Mouse (Mus musculus) Patski (cell line): ENCODE results near the gene Otud3. TPM values are rescaled to one million over a fixed set of nuclear protein-coding genes. Genes with fewer than 3 reads are reported as not detected.

Source experiments
- ATAC-seq: fragments of 100-300 bp; one replicate; pipeline ENCODE4 v1.8.0; 2021
- CTCF ChIA-PET: fragments of 350-600 bp; sonication (Branson Sonifier 250); formaldehyde crosslinking; loops from one replicate; lab custom pipeline; 2022; ENCODE audit warnings: inconsistent platforms; lab: Charles Lee
- POLR2A ChIA-PET: fragments of 350-600 bp; sonication (Branson Sonifier 250); formaldehyde crosslinking; loops from one replicate; lab custom pipeline; 2022; ENCODE audit warnings: antibody characterized with exemption, inconsistent platforms; lab: Charles Lee
- DNase-seq: peaks from one replicate; pipeline ENCODE4 v3.0.0-alpha.2; 2011; ENCODE audit warnings: low read depth, low spot score
- H3K27me3 ChIP-seq: fragments of 371-371 bp; one replicate; pipeline ENCODE4 v1.5.1; 2021
- CTCF ChIP-seq: fragments of 100-300 bp; IDR thresholded peaks from one replicate; pipeline ENCODE4 v1.5.1; 2021
- in situ Hi-C: fragments of 300-500 bp; cut with MboI; formaldehyde crosslinking; loops from 3 replicates; pipeline ENCODE4 v1.11.1; 2018; ENCODE audit warnings: low pct_unique_long_range_greater_than_20kb, mixed read lengths
- polyA plus RNA-seq: library from polyadenylated mRNA; unstranded; gene quantifications from one replicate; pipeline ENCODE4 v1.2.3, GENCODE M21; 2021

The Otud3 gene
- polyA plus RNA-seq = 10.5 TPM

DNA sequence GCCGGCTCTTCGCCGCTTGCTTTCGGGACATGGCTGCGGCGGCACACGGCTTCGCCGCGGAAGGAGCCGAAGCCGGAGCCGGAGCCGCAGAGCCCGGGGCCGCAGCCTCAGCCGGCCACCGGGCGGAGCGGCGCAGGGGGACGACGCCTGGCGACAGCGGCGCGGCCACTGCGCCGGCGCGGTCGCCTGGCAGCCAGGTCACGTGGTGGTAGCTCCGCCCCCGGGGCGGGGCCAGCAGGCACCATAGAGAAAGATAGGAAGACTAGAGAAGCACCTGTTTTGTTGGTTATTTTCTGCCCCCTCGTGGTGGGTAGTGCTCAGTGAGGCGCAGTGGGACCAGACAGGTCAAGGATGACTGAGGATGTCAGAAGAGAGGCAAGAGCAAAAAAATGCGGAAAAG is at the start of gene Otud3:
Gene Otud3 (minus strand): TSS at position 149 of the 400 bp plus-strand sequence.
- POLR2A ChIA-PET = no interaction called here
- in situ Hi-C loops = no loop called here
- peak; percentile 76 for DNase-seq
- TF ChIP-seq CTCF = peak; percentile 77
- no peaks in the 10 kb centered on the region for H3K27me3 ChIP-seq
- ATAC-seq = peak; percentile 62
- CTCF ChIA-PET = no interaction called here

DNA sequence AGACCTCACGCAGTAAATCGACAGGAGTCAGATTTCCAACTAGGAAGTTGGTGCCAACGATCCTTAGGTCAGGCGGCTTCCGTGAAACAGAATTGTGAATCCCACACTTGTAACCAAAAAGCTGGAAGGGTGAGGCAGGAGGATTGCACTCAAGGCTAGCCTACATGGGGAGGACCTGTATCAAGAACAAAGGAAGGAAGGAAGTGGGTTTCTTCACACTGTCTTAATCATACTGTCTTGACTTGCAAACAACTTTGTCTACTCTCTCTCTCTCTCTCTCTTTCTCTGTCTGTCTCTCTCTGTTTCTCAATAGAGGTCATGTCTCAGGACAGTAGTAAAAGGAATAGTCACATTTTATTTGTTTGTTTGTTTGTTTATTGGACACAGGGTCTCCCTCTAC is 49.0 kb upstream of the Otud3 start:
- no peak for TF ChIP-seq CTCF
- in situ Hi-C loops = no loop called here
- ATAC-seq = no peak

DNA sequence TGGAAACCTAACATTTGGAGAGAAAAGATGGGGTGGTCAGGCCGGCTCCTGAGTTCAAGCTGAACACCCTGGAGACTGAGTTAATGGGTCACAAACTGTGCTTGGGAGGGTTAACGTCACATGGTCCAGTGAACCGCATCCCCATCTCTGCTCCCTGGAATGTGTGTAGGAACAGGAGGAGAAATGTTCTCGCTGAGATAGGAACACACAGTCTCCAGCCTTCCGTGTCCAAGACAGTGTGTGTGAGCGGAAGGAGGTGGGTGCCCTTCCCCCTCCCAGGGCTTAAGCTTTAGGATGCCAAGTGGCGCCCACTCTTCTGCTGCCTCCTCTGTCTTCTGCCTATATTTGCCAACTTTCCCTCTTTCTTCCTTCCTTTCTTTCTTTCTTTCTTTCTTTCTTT is 46.2 kb upstream of the Otud3 start:
- H3K27me3 ChIP-seq = no peaks in the 10 kb centered on the region
- in situ Hi-C loops = no loop called here
- TF ChIP-seq CTCF = no peak
- DNase-seq = peak; percentile 1
- CTCF ChIA-PET = no interaction called here
- POLR2A ChIA-PET = no interaction called here
- ATAC-seq = no peak

More for the DNA sequence above, 49.0 kb upstream of the Otud3 start:
- H3K27me3 ChIP-seq = peaks cover 4% of the 10 kb centered on the region
- POLR2A ChIA-PET = no interaction called here
- DNase-seq = no peak
- CTCF ChIA-PET = no interaction called here

DNA sequence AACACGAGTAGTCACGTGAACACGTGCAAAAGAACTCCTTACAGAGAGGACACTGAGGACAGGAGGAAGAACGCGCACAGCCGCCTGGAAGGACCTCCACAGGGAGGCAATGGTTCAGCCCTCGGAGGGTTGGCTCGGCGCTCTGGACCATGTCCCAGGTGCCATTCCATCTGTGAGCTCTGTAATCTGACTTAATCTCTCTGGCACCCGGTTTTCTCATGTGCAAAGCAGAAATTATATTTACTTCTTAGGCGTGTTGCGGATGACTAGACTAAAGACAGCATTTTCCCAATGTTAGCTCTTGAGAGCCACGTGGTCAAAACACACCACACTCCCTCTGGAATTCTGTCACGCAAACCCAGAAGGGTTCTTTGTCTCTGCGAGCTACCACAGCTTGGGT is 45.4 kb upstream of the Otud3 start:
- POLR2A ChIA-PET = no interaction called here
- TF ChIP-seq CTCF = no peak
- DNase-seq (no peak), ATAC-seq (no peak)
- H3K27me3 ChIP-seq = no peaks in the 10 kb centered on the region
- in situ Hi-C loops = no loop called here
- CTCF ChIA-PET = no interaction called here

DNA sequence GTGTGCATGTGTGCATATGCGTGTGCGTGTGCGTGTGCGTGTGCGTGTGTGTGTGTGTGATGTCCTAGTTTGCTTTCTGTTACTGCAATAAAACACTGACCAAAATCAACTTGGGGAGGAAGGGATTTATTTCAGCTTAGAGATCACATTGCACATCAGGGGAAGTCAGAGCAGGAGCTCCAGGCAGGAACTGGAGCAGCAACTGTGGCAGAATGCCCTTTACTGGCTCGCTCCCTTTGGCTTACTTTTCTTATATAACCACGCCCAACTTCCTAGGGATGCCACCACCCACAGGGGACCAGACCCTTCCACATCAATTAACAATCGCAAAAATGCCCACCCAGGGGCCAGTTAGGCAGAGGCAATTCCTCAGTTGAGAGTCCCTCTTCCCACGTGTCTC is 44.9 kb upstream of the Otud3 start:
- ChIA-PET CTCF (no interaction called here), POLR2A (no interaction called here)
- no peak for ATAC-seq
- no peaks in the 10 kb centered on the region for H3K27me3 ChIP-seq
- no peak for TF ChIP-seq CTCF
- in situ Hi-C loops = no loop called here
- no peak for DNase-seq

DNA sequence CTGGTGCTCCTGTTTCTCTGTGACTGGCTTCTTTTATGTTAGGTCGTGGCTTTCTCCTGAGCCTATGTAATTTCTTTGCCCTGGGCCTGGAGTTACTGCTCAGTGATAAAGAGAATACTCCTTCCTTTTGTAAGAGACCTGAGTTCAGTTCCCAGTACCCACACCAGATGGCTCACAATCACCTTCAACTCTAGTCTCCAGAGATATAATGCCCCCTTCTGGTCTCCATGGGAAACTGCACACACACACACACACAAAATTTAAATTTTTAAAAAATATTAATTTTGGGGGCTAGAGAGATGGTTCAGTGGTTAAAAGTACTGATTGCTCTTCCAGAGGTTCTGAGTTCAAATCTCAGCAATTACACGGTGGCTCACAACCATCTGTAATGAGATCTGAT is 34.5 kb upstream of the Otud3 start:
- CTCF ChIA-PET = no interaction called here
- no peak for DNase-seq
- in situ Hi-C loops = no loop called here
- POLR2A ChIA-PET = no interaction called here
- ATAC-seq = no peak
- no peak for TF ChIP-seq CTCF
- H3K27me3 ChIP-seq = no peaks in the 10 kb centered on the region

DNA sequence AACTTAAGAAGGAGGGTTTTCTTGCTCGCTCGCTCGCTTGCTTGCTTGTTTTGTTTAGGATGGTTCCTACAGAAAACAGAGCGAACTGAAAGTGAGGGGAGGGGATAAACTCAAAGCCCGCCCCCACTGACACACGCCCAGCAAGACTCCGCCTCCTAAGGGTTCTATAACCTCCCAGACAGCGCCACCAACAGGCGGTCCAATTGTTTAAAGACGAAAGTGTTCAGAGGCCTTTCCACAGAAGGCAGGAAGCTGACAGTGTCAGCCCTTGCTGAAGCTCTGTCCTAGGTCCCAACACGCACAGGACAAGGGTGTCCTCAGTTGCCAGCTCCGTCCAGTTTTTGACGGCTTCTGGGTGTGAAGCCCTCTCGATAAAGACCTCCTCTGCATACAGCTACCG is 30.0 kb upstream of the Otud3 start:
- ATAC-seq = no peak

DNA sequence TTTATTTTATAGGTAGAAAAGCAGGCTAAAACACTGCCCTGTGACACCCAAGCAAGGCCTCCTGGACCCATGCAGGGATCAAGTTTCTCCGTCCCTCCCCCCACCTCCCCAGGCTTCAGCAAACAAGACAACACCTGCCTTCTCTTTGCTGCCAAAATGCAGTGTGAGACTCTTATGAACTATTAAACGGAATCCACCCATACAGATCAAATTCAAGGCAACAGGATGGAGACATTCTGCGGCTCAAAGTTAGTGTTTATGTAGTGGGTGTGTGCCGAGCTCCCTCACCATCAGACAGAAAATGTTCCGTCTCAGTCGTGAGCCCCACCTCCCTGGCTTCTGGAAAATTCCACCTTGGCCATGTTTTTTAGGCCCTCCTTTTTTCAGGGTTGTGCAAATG is 28.2 kb upstream of the Otud3 start:
- DNase-seq = no peak
- POLR2A ChIA-PET = interaction anchor here (1.5 kb wide), 1 partner anchor 30 kb away, joined by 3 read pairs; the partner anchor contains the start of gene Tmco4
- no peak for TF ChIP-seq CTCF
- CTCF ChIA-PET = interaction anchor here (1.0 kb wide), 1 partner anchor 14 kb away, joined by 3 read pairs; no protein-coding TSS in a partner anchor
- in situ Hi-C loops = no loop called here
- no peak for ATAC-seq
- no peaks in the 10 kb centered on the region for H3K27me3 ChIP-seq

More for the DNA sequence above, 30.0 kb upstream of the Otud3 start:
- in situ Hi-C loops = no loop called here
- peak; percentile 36 for TF ChIP-seq CTCF
- ChIA-PET CTCF (interaction anchor here (1.9 kb wide), 1 partner anchor 16 kb away, joined by 5 read pairs; no protein-coding TSS in a partner anchor), POLR2A (no interaction called here)
- DNase-seq = no peak
- no peaks in the 10 kb centered on the region for H3K27me3 ChIP-seq

DNA sequence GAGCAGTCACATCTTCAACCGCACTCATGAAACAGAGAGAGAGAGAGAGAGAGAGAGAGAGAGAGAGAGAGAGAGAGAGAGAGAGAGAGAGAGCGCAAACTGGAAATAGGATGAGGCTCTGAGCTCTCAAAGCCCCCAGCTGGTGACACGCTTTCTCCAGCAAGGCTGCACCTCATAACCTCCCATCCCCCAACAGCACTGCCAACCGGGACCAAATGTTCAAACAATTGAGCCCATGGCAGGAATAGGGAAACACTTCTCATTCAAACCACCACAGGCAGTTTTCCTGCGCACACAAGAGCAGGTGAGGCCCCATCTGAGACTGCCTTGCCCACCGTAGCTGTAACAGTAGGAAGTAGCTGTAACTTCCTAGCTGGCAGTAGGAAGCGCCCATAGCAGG is 27.7 kb upstream of the Otud3 start:
- POLR2A ChIA-PET = interaction anchor here (0.6 to 1.5 kb wide), 2 partner anchors 31 to 42 kb away, joined by 3 read pairs; partner anchors contain the start of gene Tmco4
- in situ Hi-C loops = no loop called here
- no peak for TF ChIP-seq CTCF
- DNase-seq = no peak
- CTCF ChIA-PET = interaction anchor here (1.0 kb wide), 1 partner anchor 14 kb away, joined by 3 read pairs; no protein-coding TSS in a partner anchor
- ATAC-seq = no peak
- no peaks in the 10 kb centered on the region for H3K27me3 ChIP-seq

DNA sequence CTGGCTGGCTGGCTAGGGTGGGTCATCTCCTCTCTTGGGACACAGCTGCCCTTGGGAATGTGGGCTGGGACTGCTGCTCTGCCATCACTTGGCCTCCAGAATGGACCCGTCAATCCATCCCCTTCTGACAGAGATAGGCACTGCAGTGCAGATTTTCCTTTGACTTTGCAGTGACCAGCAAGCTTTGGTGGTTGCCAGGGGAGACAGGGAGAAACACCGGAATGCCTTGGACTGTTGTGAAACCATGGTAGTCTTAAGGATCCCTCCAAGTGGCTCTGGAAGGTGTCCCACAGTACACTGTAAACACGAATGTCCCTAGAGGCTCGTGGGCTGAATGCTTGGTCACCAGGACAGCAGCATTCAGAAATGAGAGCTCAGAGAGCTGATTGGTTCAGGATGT is 25.7 kb upstream of the Otud3 start:
- DNase-seq (no peak), ATAC-seq (no peak)
- ChIA-PET POLR2A (no interaction called here), CTCF (interaction anchor here (1.2 kb wide), 1 partner anchor 14 kb away, joined by 3 read pairs; no protein-coding TSS in a partner anchor)
- no peak for TF ChIP-seq CTCF
- no peaks in the 10 kb centered on the region for H3K27me3 ChIP-seq
- in situ Hi-C loops = no loop called here

DNA sequence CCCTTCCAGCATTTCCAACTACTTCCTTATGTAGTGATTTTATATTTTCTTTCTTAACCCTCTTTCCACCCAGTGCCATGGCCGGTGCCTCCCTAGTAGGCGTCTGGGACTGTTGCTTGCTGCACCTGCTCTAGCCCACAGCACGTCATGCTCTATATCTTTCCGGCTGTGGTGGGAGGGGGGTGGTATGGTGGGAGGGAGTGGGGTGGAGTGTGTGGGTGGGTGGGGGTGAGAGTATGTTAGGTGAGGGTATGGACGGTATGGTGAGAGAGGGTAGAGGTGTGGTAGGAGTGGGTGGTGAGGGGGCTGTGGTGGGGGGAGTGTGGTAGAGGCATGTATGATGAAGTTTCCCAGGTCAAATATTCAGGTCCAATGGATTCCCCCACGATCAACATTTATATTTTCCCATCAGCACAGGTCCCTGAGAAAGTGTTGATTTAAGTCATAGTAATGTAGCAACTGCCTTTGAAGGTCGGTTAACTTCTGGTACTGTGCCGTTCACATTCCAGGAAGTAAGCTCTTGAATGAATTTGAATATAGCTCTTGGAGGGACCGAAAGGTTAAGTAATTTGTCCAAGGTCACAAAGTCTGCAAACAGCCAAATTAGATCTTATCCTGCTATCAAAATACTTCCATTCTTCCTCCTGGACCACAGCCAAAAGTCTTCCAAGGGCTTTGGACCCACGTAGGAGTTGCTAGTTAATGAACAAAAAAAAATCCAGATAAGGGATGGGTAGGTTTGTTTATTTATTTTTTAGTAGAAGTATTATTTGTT is 24.9 kb upstream of the Otud3 start:
- CTCF ChIA-PET = interaction anchor here (1.2 kb wide), 1 partner anchor 13 kb away, joined by 3 read pairs; no protein-coding TSS in a partner anchor
- ATAC-seq = no peak
- POLR2A ChIA-PET = no interaction called here

More for the DNA sequence above, 24.9 kb upstream of the Otud3 start:
- no peak for TF ChIP-seq CTCF
- H3K27me3 ChIP-seq = no peaks in the 10 kb centered on the region
- in situ Hi-C loops = no loop called here
- no peak for DNase-seq
